Mouse (Mus musculus) erythroblast, adult 5-6 weeks (primary cell): ENCODE measurements around the gene Pcf11. TPM values are rescaled to one million over a fixed set of nuclear protein-coding genes. Genes with fewer than 3 reads are reported as not detected.
A peak's percentile ranks its signal among the peaks of the same experiment; 100 is the strongest.

Experiments
- ATAC-seq: replicated peaks from 2 replicates; pipeline ENCODE4 v1.8.0; 2016; ENCODE audit warnings: moderate number of reproducible peaks, mild to moderate bottlenecking, moderate TSS enrichment, inconsistent platforms; ENCODE audit not compliant: poor library complexity, low FRiP score, severe bottlenecking
- total RNA-seq, 2 experiments: library from RNA; stranded (forward) in 1 of 2; stranded (reverse) in 1 of 2; fragments of 150-400 nt in 1 of 2; fragments of 200-764, 138-1000 nt in 1 of 2; gene quantifications; 2 replicates each; pipeline versions ENCODE4 v1.2.3 to v1.2.4; 2015 to 2017; ENCODE audit warnings: low replicate concordance in 2 of 2

Pcf11 gene
- total RNA-seq (2015; ENCODE audit: low replicate concordance) = 119 and 186 TPM in 2 replicates
- total RNA-seq (2017; ENCODE audit: low replicate concordance) = 118 and 141 TPM in 2 replicates

- ATAC-seq = peak; percentile 88
Observed at GRCm38 (mm10) chr7:92669507-92670471, at the start of gene Pcf11. Gene Pcf11, minus strand, starts transcription at chr7:92669934.

GRCm38 (mm10) chr7:92715055-92715454 is 45.3 kb upstream of the Pcf11 start:
- no peak for ATAC-seq

DNA sequence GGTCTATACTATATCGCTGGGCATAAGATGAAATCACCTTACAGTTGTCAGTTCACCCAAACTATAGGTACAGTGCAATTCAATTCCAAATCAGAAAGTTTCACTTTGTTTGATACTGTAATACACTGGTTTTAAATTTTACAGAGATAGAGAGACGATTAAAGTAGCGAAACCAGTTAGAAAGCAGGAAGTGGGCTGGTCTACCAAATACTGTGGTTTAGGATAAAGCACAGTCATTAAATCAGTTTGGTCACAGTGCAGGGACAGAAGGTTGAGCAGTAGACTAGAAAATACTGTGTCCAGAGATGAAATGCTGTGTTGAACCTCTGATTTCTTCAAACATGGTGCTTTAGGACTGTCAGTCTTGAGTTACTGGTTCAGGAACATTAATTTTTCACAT is 41.9 kb upstream of the Pcf11 start:
- no peak for ATAC-seq

DNA sequence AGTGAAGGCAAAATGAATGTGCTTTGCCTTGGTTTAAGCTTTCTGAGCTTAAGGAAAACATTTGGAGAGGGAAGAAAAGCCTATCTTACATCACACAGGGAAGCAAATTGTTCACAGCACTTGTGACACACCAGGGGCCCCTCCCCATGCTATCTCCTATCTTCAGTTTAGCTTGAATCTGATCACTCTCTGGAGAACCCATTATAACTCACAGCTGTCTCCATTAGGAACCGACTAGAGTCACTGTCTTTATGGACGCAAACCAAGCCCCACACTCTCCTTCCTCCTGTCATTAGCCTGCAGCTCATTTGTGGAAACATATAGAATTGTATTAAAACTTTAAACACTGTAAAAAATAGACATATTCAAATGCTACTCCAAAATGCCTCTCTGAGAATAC is 39.8 kb upstream of the Pcf11 start:
- ATAC-seq = no peak

DNA sequence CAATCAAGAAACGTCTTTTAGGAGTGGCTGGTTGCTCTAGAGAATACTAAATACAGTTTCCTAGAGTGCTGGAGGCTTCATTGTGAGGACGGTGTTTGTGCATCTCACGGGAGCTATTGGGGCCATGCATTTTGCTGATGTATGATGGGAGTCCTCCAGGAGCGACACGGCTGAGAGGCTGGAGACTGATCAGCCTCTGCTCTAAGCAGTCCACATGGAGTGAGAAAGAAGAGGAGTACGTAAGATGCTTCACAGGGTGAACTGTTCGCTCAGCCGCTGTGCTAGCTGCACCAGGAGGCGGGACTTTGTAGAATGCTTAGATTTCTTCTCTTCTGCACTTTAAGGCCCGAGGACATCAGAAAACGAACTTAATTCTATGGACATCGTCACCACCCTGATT is 37.0 kb upstream of the Pcf11 start:
- ATAC-seq = no peak

- ATAC-seq = no peak
Observed at GRCm38 (mm10) chr7:92705534-92705933, 35.8 kb upstream of the Pcf11 start.

- no peak for ATAC-seq
Observed at GRCm38 (mm10) chr7:92703661-92704060, 33.9 kb upstream of the Pcf11 start.

- ATAC-seq = no peak
Observed at GRCm38 (mm10) chr7:92698770-92699169, 29.0 kb upstream of the Pcf11 start.

DNA sequence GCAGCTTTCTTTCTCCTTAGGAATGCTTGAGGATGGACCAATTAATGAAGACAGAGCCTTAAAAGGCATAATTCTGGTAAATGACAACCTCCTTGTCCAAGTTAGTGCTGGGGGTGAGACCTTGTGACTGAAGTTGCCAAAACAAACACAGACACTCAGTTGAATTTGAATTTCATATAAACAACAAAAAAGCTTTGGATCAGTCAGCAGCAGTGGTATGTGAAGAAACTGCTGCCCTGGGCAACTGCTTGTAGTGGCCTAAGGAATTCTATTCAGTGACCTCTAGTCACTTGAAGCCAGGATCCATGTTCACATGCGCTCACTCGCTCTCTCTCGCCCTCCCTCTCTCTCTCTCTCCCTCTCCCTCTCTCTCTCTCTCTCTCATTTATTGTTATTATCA is 26.7 kb upstream of the Pcf11 start:
- ATAC-seq = no peak

- ATAC-seq = no peak
Observed at GRCm38 (mm10) chr7:92689101-92689500, 19.4 kb upstream of the Pcf11 start.

- ATAC-seq = no peak
Observed at GRCm38 (mm10) chr7:92688299-92688669, 18.6 kb upstream of the Pcf11 start.

- no peak for ATAC-seq
Observed at GRCm38 (mm10) chr7:92687556-92688298, 18.0 kb upstream of the Pcf11 start.

GRCm38 (mm10) chr7:92677346-92677745 is 7.6 kb upstream of the Pcf11 start:
- peak; percentile 40; the same call in 1 of the 2 replicates for ATAC-seq

GRCm38 (mm10) chr7:92675131-92675530 is 5.4 kb upstream of the Pcf11 start:
- ATAC-seq = no peak

- ATAC-seq = peak; percentile 54
Observed at GRCm38 (mm10) chr7:92668791-92669506, 785 bp downstream of the Pcf11 start.

DNA sequence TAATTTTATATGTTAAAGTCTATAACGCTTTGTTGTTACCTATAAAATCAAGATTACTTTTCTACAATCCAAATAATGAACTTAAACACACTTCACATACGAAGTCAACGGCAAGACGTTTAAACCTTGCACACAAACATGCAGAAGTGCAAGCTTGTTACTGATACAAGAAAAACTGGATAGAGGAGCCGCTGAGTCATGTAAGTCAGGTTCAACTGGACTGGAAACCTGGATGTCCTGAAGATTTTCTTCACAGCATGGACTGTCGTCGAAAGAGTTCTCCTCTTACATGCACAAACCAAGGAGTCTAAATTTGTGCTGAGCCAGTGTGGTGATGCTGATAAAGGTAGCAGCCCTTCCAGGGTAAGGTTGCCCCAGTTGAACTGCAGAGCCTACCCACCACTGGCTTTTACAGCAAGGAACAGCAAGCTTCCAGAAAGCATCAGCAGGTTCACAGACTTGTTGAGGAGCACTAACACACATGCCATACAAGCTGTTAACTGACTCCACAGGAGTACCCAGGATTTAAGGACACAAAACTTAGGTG is 3.4 kb downstream of the Pcf11 start:
- peak; percentile 27; the same call in 1 of the 2 replicates for ATAC-seq

GRCm38 (mm10) chr7:92658050-92658449 is 11.7 kb downstream of the Pcf11 start:
- ATAC-seq = no peak

GRCm38 (mm10) chr7:92656386-92656785 is 13.3 kb downstream of the Pcf11 start:
- ATAC-seq = no peak

- ATAC-seq = no peak
Observed at GRCm38 (mm10) chr7:92653329-92653728, 16.4 kb downstream of the Pcf11 start.

- ATAC-seq = no peak
Observed at GRCm38 (mm10) chr7:92647790-92648189, 21.9 kb downstream of the Pcf11 start.
